Mouse (Mus musculus) left cerebral cortex, postnatal 36 days (tissue): ENCODE measurements around the gene Gm39566. TPM values are rescaled to one million over a fixed set of nuclear protein-coding genes. Genes with fewer than 3 reads are reported as not detected.

ENCODE experiments used
- DNase-seq, 2 experiments: peaks; one replicate each; pipeline ENCODE4 v3.0.0; 2021 to 2022; ENCODE audit warnings: low spot score in 2 of 2, mixed read lengths in 1 of 2
- intact Hi-C: fragments of 180-260 bp; cut with DNase I; formaldehyde crosslinking; loops from one replicate; pipeline ENCODE4 v1.15.1; 2025
- total RNA-seq, 2 experiments: library from RNA; stranded (reverse); gene quantifications; 2 replicates each; pipeline ENCODE4 v1.2.3; 2021

The Gm39566 gene
- total RNA-seq, 2 experiments from 2014 or later, result not detected

DNA sequence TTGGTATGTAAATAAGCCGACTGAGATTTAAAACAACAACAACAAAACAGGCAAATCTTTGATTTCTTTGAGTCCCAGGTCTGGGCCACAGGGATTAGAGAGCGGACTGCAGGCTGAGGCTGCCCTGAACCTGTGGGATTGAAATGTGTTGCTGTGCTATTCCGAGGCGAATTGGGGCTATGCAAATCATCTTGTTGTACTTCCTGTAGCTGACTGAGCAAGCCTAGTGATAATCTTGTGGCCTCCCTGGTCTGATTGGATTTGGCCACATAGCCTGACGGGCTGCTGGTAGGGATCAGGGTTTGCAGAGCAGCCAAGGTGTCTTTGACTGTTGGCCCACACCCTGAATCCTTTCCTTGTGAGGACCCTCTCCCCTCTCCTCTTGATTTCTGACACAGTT, 40.1 kb downstream of the Gm39566 start:
- no peak for DNase-seq
- intact Hi-C loops, result no loop called here

DNA sequence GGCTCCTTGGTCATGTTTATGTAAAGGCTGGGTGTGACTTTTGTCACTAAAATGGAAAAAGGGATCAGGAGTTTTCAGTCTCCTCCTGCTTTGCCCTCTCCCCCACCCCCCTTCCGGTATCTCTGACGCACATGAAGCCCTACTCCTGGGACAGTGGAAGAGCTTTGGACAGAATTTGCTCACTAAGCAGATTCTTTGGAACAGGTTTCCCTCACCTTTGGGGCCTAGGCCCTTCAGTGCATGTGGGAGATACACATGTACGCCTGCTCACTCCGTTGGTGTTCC, 47.5 kb downstream of the Gm39566 start:
- no peak for DNase-seq
- intact Hi-C loops, result no loop called here

DNA sequence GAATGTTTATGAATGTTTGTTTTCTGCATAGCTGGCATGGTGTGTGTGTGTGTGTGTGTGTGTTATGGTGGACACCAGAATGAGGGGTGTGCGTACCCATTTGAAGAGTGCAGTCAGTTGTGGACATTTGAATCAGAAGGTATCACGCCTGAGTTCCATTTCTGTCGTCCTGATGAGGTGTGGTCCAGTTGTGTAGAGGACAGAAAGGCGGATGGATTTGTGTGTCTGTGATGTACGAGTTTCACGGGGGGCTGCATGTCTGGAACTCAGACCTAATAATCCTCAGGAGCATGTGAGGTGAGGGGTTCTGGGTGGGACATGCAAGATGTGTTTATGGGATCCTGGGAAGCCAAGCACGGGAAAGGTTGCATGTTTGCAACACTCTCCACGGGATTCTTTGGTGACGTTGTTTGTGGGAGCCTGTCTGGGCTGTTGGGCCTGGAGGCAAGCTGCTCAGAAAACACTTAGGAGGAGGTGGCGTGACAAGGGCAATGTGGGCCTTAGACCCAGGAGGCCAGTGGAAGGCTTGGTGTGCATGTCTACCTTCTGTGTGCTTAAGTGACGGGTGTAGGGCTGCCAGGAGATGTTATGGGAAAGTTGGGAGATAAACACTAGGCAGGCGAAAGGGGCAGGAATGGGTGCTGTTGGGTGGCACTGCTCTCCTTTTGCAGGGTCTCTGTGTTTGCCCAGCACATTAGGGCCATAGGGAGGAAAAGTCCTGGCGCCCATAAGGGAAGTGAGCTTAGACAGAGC, 48.0 kb downstream of the Gm39566 start:
- intact Hi-C loops, result loop anchor here (1.0 kb wide), 1 partner anchor 36 kb away; no protein-coding TSS in a partner anchor
- no peak for DNase-seq

DNA sequence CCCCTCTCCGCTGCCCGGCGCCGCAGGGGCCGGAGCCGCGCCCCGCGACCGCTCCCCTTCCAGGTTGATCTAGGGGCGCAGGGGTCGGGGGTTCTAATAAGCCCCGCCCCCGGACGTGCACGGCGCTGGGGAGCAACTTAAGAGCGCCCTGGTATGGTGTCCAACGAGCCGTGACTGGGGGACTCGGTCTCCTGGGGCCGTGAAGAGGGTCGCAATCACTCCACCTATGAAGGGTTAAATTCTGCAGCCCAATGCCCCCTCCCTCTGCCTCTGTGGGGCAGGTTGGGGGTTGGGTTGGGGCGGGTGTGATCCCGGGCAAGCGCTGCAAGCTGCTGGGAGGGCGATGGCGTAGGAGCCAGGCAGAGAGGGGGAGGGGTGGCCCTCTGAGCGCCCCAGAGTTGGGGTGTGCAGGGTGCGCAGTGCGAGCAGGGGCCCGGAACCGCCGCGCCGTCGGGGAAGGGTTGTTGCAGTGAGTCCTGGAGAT, 48.9 kb downstream of the Gm39566 start:
- DNase-seq, result peak; percentile 70 to 77
- intact Hi-C loops, result loop anchor here (1.0 kb wide), 1 partner anchor 37 kb away; no protein-coding TSS in a partner anchor

DNA sequence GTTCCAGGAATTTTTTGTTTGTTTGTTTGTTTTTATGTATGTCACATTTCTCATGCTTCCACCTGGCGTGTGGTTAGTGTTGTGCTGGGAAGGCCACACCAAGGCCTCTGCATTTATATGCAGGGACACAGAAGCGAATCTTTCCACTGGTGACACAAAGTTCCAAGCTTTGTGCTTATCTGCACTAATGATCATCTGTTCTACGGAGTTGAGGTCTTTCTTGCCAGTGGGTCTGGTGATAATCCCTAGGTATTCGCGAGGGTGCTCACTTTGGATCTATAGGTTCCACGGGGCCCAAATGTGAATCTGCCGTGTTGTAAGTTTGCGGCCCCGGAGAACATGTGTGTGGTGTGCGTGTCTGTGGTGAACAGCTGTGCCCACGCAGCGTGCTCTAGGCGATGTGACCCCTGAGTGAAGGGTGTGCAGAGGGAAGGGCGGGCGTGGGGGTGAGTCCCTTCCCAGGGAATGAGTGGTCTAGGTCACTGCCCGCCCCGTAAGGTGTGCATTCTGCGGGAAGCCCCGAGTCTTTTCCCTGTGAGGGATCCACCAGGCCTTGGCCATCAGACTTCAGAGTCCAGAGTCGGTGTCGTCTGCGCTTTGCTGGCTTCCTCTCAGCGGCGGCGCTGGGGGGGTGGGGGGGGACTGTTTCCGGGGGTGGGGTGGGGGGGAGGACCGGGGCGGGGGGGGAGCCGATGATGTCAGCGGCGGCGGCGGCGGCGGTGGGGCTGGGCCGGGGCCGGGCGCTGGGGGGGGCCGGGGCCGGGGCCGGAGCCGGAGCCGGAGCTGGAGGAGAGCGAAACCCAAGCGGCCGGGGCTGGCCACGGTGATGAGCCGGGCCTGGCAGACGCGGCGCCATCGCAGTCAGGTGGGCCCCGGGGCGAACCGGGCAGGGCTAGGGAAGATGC, 49.6 kb downstream of the Gm39566 start, which contains the start of gene Zbtb4:
TSS of gene Zbtb4 (plus strand) at position 692 of the 905 bp plus-strand sequence.
- DNase-seq, result peak; percentile 43 to 46
- intact Hi-C loops, result loop anchor here (1.0 kb wide), 1 partner anchor 38 kb away; no protein-coding TSS in a partner anchor

DNA sequence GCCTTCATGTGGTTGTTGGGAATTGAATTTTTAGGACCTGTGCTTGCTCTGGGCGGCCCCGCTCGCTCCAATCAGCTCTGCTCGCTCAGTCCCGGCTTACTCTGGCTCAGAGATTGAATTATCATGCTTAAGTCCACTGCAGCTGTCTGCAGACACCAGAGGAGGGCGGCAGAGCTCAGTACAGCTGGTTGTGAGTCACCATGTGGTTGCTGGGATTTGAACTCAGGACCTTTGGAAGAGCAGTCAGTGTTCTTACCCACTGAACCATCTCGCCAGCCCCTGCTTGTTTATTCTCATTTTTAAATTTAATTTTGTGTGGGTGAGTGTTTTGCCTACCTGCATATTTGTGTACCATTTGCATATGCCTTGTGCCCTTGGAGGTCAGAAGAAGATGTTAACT, 51.5 kb downstream of the Gm39566 start:
- no peak for DNase-seq

DNA sequence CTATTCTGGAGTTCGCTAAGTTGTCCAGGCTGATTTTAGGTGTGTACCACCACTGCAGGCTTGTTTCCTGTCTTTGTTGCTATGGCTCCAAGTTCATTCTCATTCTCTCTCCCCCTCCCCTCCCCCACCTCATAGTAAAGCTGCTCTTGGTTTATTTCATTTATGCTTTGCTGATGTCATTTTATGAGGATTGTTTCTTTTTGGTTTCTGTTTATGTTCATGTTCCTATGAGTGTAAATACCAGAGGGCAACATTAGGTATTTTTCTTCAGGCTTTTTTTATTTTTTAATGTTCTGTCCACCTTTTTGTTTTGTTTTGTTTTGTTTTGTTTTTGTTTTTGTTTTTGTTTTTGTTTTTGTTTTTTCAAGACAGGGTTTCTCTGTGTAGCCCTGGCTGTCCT, 53.2 kb downstream of the Gm39566 start, which contains the start of gene Slc35g3:
TSS of gene Slc35g3 (minus strand) at position 101 of the 400 bp plus-strand sequence.
- DNase-seq, result no peak
- intact Hi-C loops, result no loop called here

More for the DNA sequence above, 51.5 kb downstream of the Gm39566 start:
- intact Hi-C loops, result no loop called here

Other genes starting within 250 kb of the Gm39566 start
- 10 to 100 TPM; 10.2 to 10.8 TPM for gene Wrap53, start 235.0 kb downstream of the Gm39566 start, total RNA-seq
- 10 to 100 TPM; 21.7 to 22.6 TPM for gene Trp53, start 234.9 kb downstream of the Gm39566 start, total RNA-seq
- 100 to 1,000 TPM; 398 to 420 TPM for gene Atp1b2, start 209.4 kb downstream of the Gm39566 start, total RNA-seq
- gene Shbg, start 197.4 kb downstream of the Gm39566 start, total RNA-seq, result not detected
- 10 to 100 TPM in 1 of 2 experiments, 1 to 10 TPM in 1; 9.5 to 11.2 TPM for gene Sat2, start 193.3 kb downstream of the Gm39566 start, total RNA-seq
- gene Fxr2, start 182.3 kb downstream of the Gm39566 start, total RNA-seq, result 100 to 1,000 TPM; 117 to 149 TPM
- under 1 TPM in 1 of 2 experiments, not detected in 1; 0.39 TPM for gene Sox15, start 160.0 kb downstream of the Gm39566 start, total RNA-seq
- 10 to 100 TPM; 59.8 to 62.3 TPM for gene Mpdu1, start 152.7 kb downstream of the Gm39566 start, total RNA-seq
- gene Cd68, start 149.1 kb downstream of the Gm39566 start, total RNA-seq, result 10 to 100 TPM; 14.9 to 15.1 TPM
- gene Eif4a1, start 142.9 kb downstream of the Gm39566 start, total RNA-seq, result 100 to 1,000 TPM; 276 to 285 TPM
- gene Senp3, start 133.2 kb downstream of the Gm39566 start, total RNA-seq, result 100 to 1,000 TPM in 1 of 2 experiments, 10 to 100 TPM in 1; 84.3 to 114 TPM
- 1 to 10 TPM; 2.3 to 2.6 TPM for gene Tnfsf13, start 129.5 kb downstream of the Gm39566 start, total RNA-seq
- 10 to 100 TPM in 1 of 2 experiments, 1 to 10 TPM in 1; 7.2 to 12.3 TPM for gene Tnfsf12, start 119.4 kb downstream of the Gm39566 start, total RNA-seq
- 1 to 10 TPM; 1.7 to 3.0 TPM for gene Tnfsfm13, start 119.2 kb downstream of the Gm39566 start, total RNA-seq
- gene Polr2a, start 56.7 kb downstream of the Gm39566 start, total RNA-seq, result 10 to 100 TPM; 53.5 to 59.7 TPM
- gene Slc35g3, start 53.3 kb downstream of the Gm39566 start, total RNA-seq, result not detected
- 100 to 1,000 TPM; 122 to 127 TPM for gene Zbtb4, start 49.4 kb downstream of the Gm39566 start, total RNA-seq
- under 1 TPM; 0.66 to 0.81 TPM for gene Chrnb1, start 19.4 kb downstream of the Gm39566 start, total RNA-seq
- gene Fgf11, start 13.4 kb downstream of the Gm39566 start, total RNA-seq, result 10 to 100 TPM; 14.1 to 18.7 TPM
- not detected for gene Tmem102, start 9.7 kb downstream of the Gm39566 start, total RNA-seq
- gene Spem2, start 3.2 kb upstream of the Gm39566 start, total RNA-seq, result not detected
- gene Spem1, start 6.9 kb upstream of the Gm39566 start, total RNA-seq, result under 1 TPM; 0.52 TPM
- 100 to 1,000 TPM; 239 to 241 TPM for gene Nlgn2, start 22.5 kb upstream of the Gm39566 start, total RNA-seq
- 100 to 1,000 TPM; 111 to 130 TPM for gene Tmem256, start 23.2 kb upstream of the Gm39566 start, total RNA-seq
- gene Plscr3, start 31.1 kb upstream of the Gm39566 start, total RNA-seq, result 10 to 100 TPM; 18.4 to 18.7 TPM
- not detected for gene Tnk1, start 43.4 kb upstream of the Gm39566 start, total RNA-seq
- gene Tmem95, start 62.7 kb upstream of the Gm39566 start, total RNA-seq, result not detected
- gene Kctd11, start 66.1 kb upstream of the Gm39566 start, total RNA-seq, result 1 to 10 TPM in 1 of 2 experiments, under 1 TPM in 1; 0.93 to 1.3 TPM
- under 1 TPM in 1 of 2 experiments, not detected in 1; 0.27 TPM for gene Acap1, start 80.2 kb upstream of the Gm39566 start, total RNA-seq
- gene 2810408A11Rik, start 85.7 kb upstream of the Gm39566 start, total RNA-seq, result under 1 TPM in 1 of 2 experiments, not detected in 1; 0.64 TPM
- gene Neurl4, start 85.8 kb upstream of the Gm39566 start, total RNA-seq, result 100 to 1,000 TPM; 114 to 121 TPM
- gene Gps2, start 98.6 kb upstream of the Gm39566 start, total RNA-seq, result 10 to 100 TPM; 25.9 to 32.4 TPM
- gene Eif5a, start 106.7 kb upstream of the Gm39566 start, total RNA-seq, result 100 to 1,000 TPM; 406 to 453 TPM
- 10 to 100 TPM in 1 of 2 experiments, 1 to 10 TPM in 1; 4.6 to 14.7 TPM for gene Ybx2, start 120.5 kb upstream of the Gm39566 start, total RNA-seq
- 1 to 10 TPM; 3.6 to 4.4 TPM for gene Slc2a4, start 132.9 kb upstream of the Gm39566 start, total RNA-seq
- gene Cldn7, start 149.5 kb upstream of the Gm39566 start, total RNA-seq, result not detected
- gene Ctdnep1, start 165.9 kb upstream of the Gm39566 start, total RNA-seq, result 100 to 1,000 TPM; 112 to 128 TPM
- 10 to 100 TPM; 79.2 to 88.5 TPM for gene Elp5, start 167.2 kb upstream of the Gm39566 start, total RNA-seq
- gene Gabarap, start 175.8 kb upstream of the Gm39566 start, total RNA-seq, result 100 to 1,000 TPM; 199 to 219 TPM
- gene Phf23, start 180.5 kb upstream of the Gm39566 start, total RNA-seq, result 10 to 100 TPM; 41.3 to 46.1 TPM
- 10 to 100 TPM; 25.4 to 36.0 TPM for gene Dvl2, start 185.3 kb upstream of the Gm39566 start, total RNA-seq
- gene Acadvl, start 200.1 kb upstream of the Gm39566 start, total RNA-seq, result 10 to 100 TPM; 54.3 to 58.5 TPM
- 100 to 1,000 TPM; 867 to 894 TPM for gene Dlg4, start 201.6 kb upstream of the Gm39566 start, total RNA-seq
- 1 to 10 TPM in 1 of 2 experiments, under 1 TPM in 1; 0.99 to 1.1 TPM for gene Asgr1, start 238.8 kb upstream of the Gm39566 start, total RNA-seq